Mouse (Mus musculus) forebrain, embryonic 11.5 days (tissue): ENCODE data around the gene Gdf9. TPM values are rescaled to one million over a fixed set of nuclear protein-coding genes. Genes with fewer than 3 reads are reported as not detected.
A peak's percentile ranks its signal among the peaks of the same experiment; 100 is the strongest.

ENCODE experiments used
- ATAC-seq: fragments of 200-750 bp; cut with Nextera tagmentation; replicated peaks from 2 replicates; pipeline ENCODE4 v1.8.0; 2017; ENCODE audit warnings: moderate TSS enrichment; ENCODE audit not compliant: low FRiP score
- DNase-seq: peaks from one replicate; pipeline ENCODE4 v3.0.0-alpha.2; 2017; ENCODE audit warnings: low spot score
- H3K27ac ChIP-seq: fragments of 300-500 bp; sonication (generic); 2 replicates; pipeline ENCODE4 v1.5.1; 2014; ENCODE audit warnings: low read depth, low read length
- H3K27me3 ChIP-seq: fragments of 300-500 bp; sonication (generic); 2 replicates; pipeline ENCODE4 v1.6.1; 2014; ENCODE audit warnings: mild to moderate bottlenecking, low read length, mixed read lengths; ENCODE audit not compliant: control insufficient read depth, insufficient read depth
- H3K36me3 ChIP-seq: fragments of 300-500 bp; sonication (generic); 2 replicates; pipeline ENCODE4 v1.6.1; 2014; ENCODE audit warnings: mild to moderate bottlenecking, low read length, moderate library complexity, mixed read lengths; ENCODE audit not compliant: control insufficient read depth, insufficient read depth
- H3K4me1 ChIP-seq: fragments of 300-500 bp; sonication (generic); replicated peaks from 2 replicates; pipeline ENCODE4 v1.6.1; 2014; ENCODE audit warnings: low read length, mixed read lengths; ENCODE audit not compliant: control insufficient read depth, insufficient read depth
- H3K4me2 ChIP-seq: fragments of 300-500 bp; sonication (generic); 2 replicates; pipeline ENCODE4 v1.6.1; 2014; ENCODE audit warnings: low read depth, mild to moderate bottlenecking, low read length, moderate library complexity, mixed read lengths; ENCODE audit not compliant: severe bottlenecking
- H3K4me3 ChIP-seq: fragments of 300-500 bp; sonication (generic); 2 replicates; pipeline ENCODE4 v1.5.1; 2014; ENCODE audit warnings: low read depth, low read length
- H3K9ac ChIP-seq: fragments of 300-500 bp; sonication (generic); 2 replicates; pipeline ENCODE4 v1.6.1; 2014; ENCODE audit warnings: low read length
- H3K9me3 ChIP-seq: fragments of 300-500 bp; sonication (generic); 2 replicates; pipeline ENCODE4 v1.6.1; 2016; ENCODE audit warnings: low read length, mixed read lengths; ENCODE audit not compliant: control insufficient read depth
- WGBS: fragments of 180-500 bp; shearing (Covaris S2); extraction: QIAGEN DNeasy Blood & Tissue Kit; methylation state at CpG from one replicate; pipeline ENCODE4 v1.1.7; 2014; 5-methylcytosine and 5-hydroxymethylcytosine counted together
- polyA plus RNA-seq: library from polyadenylated mRNA; unstranded; fragments of >200 nt; fragmentation: Nextera tagmentation; extraction: Ambion mirVana; gene quantifications from 2 replicates; pipeline ENCODE4 v1.2.1, GENCODE M21; 2014

The Gdf9 gene
- polyA plus RNA-seq, 1 experiment from 2014 or later, result 1.2 TPM

- Histone ChIP-seq H3K36me3 (no peaks in the 10 kb centered on the region), H3K4me3 (no peak overlapping the region), H3K9ac (no peak overlapping the region), H3K4me1 (peaks cover 17% of the 10 kb centered on the region), H3K27me3 (peaks cover 32% of the 10 kb centered on the region), H3K4me2 (no peak overlapping the region; the same call in 1 of the 2 replicates), H3K9me3 (peaks cover 5% of the 10 kb centered on the region; the same call in 1 of the 2 replicates), H3K27ac (0 out of 2 replicates have a peak overlapping the region, but pooled peaks have one; percentile 5)
- DNase-seq (no peak), ATAC-seq (no peak)
- WGBS, result 22% methylated on average over 8 of the region's 8 CpGs
Measured at GRCm38 (mm10) chr11:53475620-53476019, 44.8 kb downstream of the Gdf9 start.

DNA sequence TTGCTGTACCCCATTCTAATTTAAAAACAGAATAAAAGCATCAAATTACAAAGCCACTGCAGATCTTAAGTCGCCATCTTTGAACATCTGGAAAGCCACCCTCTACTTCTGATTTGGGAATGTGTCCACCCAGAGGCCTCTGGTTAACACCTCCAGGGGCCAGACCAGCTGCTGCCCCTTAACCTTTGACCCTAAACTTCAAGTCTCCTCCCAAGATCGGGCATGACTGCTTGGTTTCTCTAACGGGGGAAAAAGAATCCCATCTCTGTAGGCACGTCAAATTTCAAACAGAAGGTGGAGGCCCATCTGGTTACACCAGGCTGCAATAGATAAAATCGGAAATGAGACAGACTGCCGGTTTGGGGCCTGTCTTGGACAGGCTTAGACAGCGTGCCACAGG is 47.0 kb downstream of the Gdf9 start:
- no peak overlapping the region for H3K4me2 ChIP-seq
- 47% methylated on average over 7 of the region's 7 CpGs for WGBS
- peaks cover 17% of the 10 kb centered on the region for H3K4me1 ChIP-seq
- ATAC-seq (no peak), DNase-seq (no peak)
- H3K4me3 ChIP-seq, result no peak overlapping the region
- H3K9ac ChIP-seq, result no peak overlapping the region
- H3K27me3 ChIP-seq, result peaks cover 40% of the 10 kb centered on the region
- H3K27ac ChIP-seq, result no peak overlapping the region
- H3K36me3 ChIP-seq, result no peaks in the 10 kb centered on the region
- H3K9me3 ChIP-seq, result peaks cover 5% of the 10 kb centered on the region; the same call in 1 of the 2 replicates

DNA sequence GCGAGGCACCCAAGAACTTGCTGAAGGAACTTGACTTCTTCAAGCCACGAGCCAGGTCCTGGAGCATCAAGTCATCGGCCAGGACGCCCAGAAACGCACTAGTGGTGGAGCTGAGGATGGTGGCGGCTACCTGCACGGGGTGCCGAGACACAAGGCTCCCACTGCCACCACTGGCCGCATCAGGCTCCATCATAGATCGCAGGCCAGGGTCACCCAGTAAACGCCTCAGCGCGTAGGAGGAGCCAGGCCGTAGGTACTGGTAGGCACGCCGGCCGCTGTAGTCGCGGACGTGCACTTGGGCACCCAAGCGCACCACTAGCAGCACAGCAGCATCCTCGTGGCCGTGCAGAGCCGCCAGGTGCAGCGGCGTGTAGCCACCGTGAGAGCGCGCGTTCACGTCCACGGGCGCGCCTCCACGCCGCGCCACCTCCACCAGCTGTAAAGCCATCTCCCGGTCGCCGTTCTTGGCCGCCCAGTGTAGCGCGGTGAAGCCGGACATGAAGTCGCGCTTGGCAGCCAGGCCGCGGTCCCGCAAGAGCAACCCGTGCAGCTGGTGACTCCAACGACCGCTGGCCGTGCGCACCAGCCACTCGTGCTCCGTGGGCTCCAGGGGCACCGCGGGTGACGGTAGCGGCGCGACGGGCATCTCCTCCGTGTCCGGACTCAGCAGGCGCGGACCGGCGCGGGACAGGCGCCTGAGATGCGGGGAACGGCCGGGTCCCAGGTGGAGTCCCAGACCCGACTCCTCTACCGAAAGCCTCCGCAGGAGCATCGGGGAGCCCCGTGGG is 47.8 kb downstream of the Gdf9 start:
- H3K4me1 ChIP-seq, result peaks cover 17% of the 10 kb centered on the region
- no peak overlapping the region for H3K27ac ChIP-seq
- H3K9ac ChIP-seq, result 0 out of 2 replicates have a peak overlapping the region, but pooled peaks have one; percentile 16
- WGBS, result 6% methylated on average over 79 of the region's 79 CpGs
- DNase-seq (peak; percentile 64), ATAC-seq (no peak)
- peak overlapping the region; percentile 64 for H3K4me2 ChIP-seq
- peaks cover 5% of the 10 kb centered on the region; the same call in 1 of the 2 replicates for H3K9me3 ChIP-seq
- H3K27me3 ChIP-seq, result peaks cover 40% of the 10 kb centered on the region
- H3K4me3 ChIP-seq, result peak overlapping the region; percentile 42
- no peaks in the 10 kb centered on the region for H3K36me3 ChIP-seq

GRCm38 (mm10) chr11:53479171-53479782 is 48.5 kb downstream of the Gdf9 start:
- Histone ChIP-seq H3K4me3 (peak overlapping the region; percentile 42), H3K36me3 (no peaks in the 10 kb centered on the region), H3K27me3 (peaks cover 40% of the 10 kb centered on the region), H3K4me2 (peak overlapping the region; percentile 64), H3K27ac (no peak overlapping the region), H3K9ac (peak overlapping the region; percentile 16), H3K4me1 (peaks cover 17% of the 10 kb centered on the region), H3K9me3 (peaks cover 5% of the 10 kb centered on the region; the same call in 1 of the 2 replicates)
- peak; percentile 63 for DNase-seq
- 2% methylated on average over 59 of the region's 62 CpGs for WGBS
- no peak for ATAC-seq

DNA sequence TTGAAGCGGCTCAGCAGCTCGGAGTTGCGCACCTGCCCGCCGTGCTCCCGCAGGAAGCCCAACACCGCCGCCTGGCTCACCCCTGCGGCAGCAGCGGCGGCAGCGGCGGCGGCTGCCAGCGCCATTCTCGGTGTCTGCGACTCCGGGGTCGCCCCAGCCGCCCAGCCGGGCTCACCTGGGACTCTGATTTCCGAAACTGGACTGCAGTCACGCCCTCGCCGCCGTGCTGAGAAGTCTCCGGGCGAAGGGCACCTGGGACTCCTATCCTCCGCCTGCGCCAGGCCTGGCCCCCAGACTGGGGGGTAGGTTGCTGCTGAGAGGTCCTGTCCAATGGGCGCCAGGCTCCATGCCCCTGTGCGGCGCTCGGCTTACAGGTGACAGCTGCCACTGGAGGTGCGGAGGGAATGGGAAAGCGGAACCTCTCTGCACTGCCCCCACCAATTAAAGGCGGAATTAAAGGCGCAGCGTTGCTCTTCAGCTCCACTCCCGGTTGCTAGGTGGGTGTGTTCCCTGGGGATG is 49.0 kb downstream of the Gdf9 start, which contains the start of the genes Gm9945 and Sowaha:
Gm9945 (plus strand) TSS at position 384 of the 519 bp plus-strand sequence.
Sowaha (minus strand) TSS at position 492 of the 519 bp plus-strand sequence.
- no peak within 1 kb of the TSS for H3K27ac ChIP-seq
- ATAC-seq (no peak), DNase-seq (peak; percentile 67)
- WGBS, result 6% methylated on average over 40 of the region's 40 CpGs
- no peaks in the 10 kb centered on the region for H3K36me3 ChIP-seq
- H3K27me3 ChIP-seq, result peaks cover 40% of the 10 kb centered on the region
- H3K9ac ChIP-seq, result peak within 1 kb of the TSS; percentile 16
- peak within 1 kb of the TSS; percentile 64 for H3K4me2 ChIP-seq
- H3K4me3 ChIP-seq, result peak within 1 kb of the TSS; percentile 42
- H3K4me1 ChIP-seq, result peaks cover 17% of the 10 kb centered on the region
- H3K9me3 ChIP-seq, result peaks cover 5% of the 10 kb centered on the region; the same call in 1 of the 2 replicates

DNA sequence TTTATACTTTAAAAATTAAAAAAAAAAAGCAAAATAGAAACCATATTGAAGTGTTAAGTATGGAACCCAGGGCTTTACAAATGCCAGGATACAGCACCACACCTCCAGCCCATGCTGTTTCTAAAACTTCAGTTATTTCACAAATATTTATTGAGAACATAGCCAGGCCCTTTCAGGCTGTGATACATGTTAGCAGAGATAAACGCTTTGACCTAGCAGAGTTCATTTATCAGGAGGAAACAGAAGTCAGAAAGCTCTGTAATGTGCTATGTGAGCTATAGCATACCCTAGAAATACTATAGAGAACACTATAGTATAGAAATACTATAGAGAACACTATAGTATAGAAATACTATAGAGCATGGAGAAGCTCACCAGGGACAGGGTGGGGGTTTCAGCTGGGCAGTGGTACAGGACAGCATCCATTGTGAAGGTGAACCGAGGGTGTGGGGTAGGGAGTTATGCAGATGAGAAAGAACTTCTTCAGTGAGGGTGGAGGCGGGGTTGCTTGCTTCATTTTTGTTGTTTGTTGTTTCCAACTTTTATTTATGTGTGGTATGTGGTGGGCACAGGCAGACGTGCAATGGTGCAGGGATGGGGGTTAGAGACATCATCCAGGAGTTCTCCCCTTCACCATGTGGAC is 50.4 kb downstream of the Gdf9 start:
- peaks cover 40% of the 10 kb centered on the region for H3K27me3 ChIP-seq

GRCm38 (mm10) chr11:53483159-53483891 is 52.5 kb downstream of the Gdf9 start:
- DNase-seq, result no peak
- no peak overlapping the region for H3K9ac ChIP-seq
- WGBS, result 78% methylated on average over 9 of the region's 9 CpGs
- H3K4me1 ChIP-seq, result peaks cover 20% of the 10 kb centered on the region
- H3K9me3 ChIP-seq, result peaks cover 5% of the 10 kb centered on the region; the same call in 1 of the 2 replicates
- H3K36me3 ChIP-seq, result no peaks in the 10 kb centered on the region
- peaks cover 35% of the 10 kb centered on the region for H3K27me3 ChIP-seq
- no peak overlapping the region for H3K4me2 ChIP-seq
- no peak overlapping the region for H3K27ac ChIP-seq
- H3K4me3 ChIP-seq, result no peak overlapping the region
- no peak for ATAC-seq

More for the DNA sequence above, 50.4 kb downstream of the Gdf9 start:
- WGBS, result 74% methylated on average over 4 of the region's 4 CpGs
- ATAC-seq (no peak), DNase-seq (no peak)
- Histone ChIP-seq H3K4me3 (no peak overlapping the region), H3K9me3 (peaks cover 5% of the 10 kb centered on the region; the same call in 1 of the 2 replicates), H3K27ac (no peak overlapping the region), H3K9ac (no peak overlapping the region), H3K4me2 (no peak overlapping the region), H3K36me3 (no peaks in the 10 kb centered on the region), H3K4me1 (peaks cover 16% of the 10 kb centered on the region)
